17 mouse cellular contexts compared by ENCODE assay signal in genomic region chr5:136091927-136092326, GRCm38 (mm10). TPM values are rescaled to one million over a fixed set of nuclear protein-coding genes. Genes with fewer than 3 reads are reported as not detected.
"Had no signal": no experiment of that assay in that cellular context is flagged by ENCODE, and none has a peak within 500 bp of the region (broad histone marks: within the 10 kb centered on the region; RNA-seq: fewer than 3 reads in every experiment).

No protein-coding gene starts in this region.

- DNase-seq: kidney, adult 11 months; kidney, postnatal 10 days; kidney, postnatal 4 days; left cerebral cortex, postnatal 4 days; lung, adult 18-20 months; lung, postnatal 36 days; right cerebral cortex, adult 18-20 months; right cerebral cortex, postnatal 25 days had no signal

- H3K4me3 ChIP-seq: layer of hippocampus, adult 2 months; limb, embryonic 13.5 days; midbrain, embryonic 13.5 days; neural tube, embryonic 15.5 days had no signal

- H3K36me3 ChIP-seq: neural tube, embryonic 15.5 days had no signal

- H3K4me1 ChIP-seq: limb, embryonic 13.5 days; neural tube, embryonic 15.5 days had no signal

- ATAC-seq: midbrain, embryonic 13.5 days had no signal

- H3K9me3 ChIP-seq: limb, embryonic 13.5 days; midbrain, embryonic 13.5 days; neural tube, embryonic 15.5 days had no signal

- H3K4me2 ChIP-seq: limb, embryonic 13.5 days; midbrain, embryonic 13.5 days; neural tube, embryonic 15.5 days had no signal

- H3K9ac ChIP-seq: limb, embryonic 13.5 days; liver, embryonic 14.5 days; midbrain, embryonic 13.5 days; neural tube, embryonic 15.5 days had no signal

- H3K27ac ChIP-seq: layer of hippocampus, adult 2 months; limb, embryonic 13.5 days; liver, embryonic 14.5 days; midbrain, embryonic 13.5 days; neural tube, embryonic 15.5 days; stomach, postnatal 0 days had no signal

RNA-seq across cellular contexts. Expression of gene Upk3bl, which starts 37.6 kb away (rescaled TPM):
- total RNA-seq: layer of hippocampus, adult 2 months; layer of hippocampus, postnatal 10 days; left cerebral cortex, postnatal 4 days; liver, adult 2 months; midbrain, postnatal 0 days had no signal
- polyA plus RNA-seq: liver, adult 2 months; midbrain, embryonic 13.5 days; midbrain, postnatal 0 days; neural tube, embryonic 15.5 days had no signal
